Mouse (Mus musculus): ENCODE data around the gene Zfp329. TPM values are rescaled to one million over a fixed set of nuclear protein-coding genes. Genes with fewer than 3 reads are reported as not detected.

Zfp329 gene
- polyA plus RNA-seq, 2 experiments = 12.1 to 13.6 TPM

DNA sequence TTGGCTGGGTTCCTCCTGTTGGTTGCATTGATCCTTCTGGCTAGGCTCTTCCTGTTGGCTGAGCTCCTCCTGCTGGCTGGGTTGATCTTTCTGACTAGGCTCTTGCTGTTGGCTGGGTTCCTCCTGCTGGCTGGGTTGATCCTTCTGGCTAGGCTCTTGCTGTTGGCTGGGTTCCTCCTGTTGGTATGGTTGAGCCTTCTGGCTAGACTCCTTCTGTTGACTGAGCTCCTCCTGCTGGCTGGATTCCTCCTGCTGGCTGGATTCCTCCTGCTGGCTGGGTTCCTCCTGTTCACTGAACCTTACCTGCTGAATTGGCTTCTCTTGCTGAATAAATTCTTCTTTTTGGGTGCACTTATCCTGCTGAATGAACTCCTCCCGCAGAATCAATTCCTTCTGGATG lies 44.1 kb downstream of the Zfp329 start:
- H3K4me2 ChIP-seq (replicated peaks; ENCODE audit: low read depth, low read length, severe bottlenecking) = no peak overlapping the region
- no peaks in the 10 kb centered on the region for H3K9me3 ChIP-seq (ENCODE audit: control insufficient read depth, low read length)
- peaks cover 1% of the 10 kb centered on the region for H3K4me1 ChIP-seq (ENCODE audit: control insufficient read depth, insufficient read depth, low read length)
- DNase-seq (ENCODE audit: low spot score) = no peak
- no peak overlapping the region for H3K27ac ChIP-seq (replicated peaks; ENCODE audit: low read depth, low read length)
- H3K9ac ChIP-seq (ENCODE audit: low read depth, low read length, severe bottlenecking) = no peak overlapping the region
- H3K36me3 ChIP-seq (ENCODE audit: control insufficient read depth, insufficient read depth, low read length) = peaks cover 39% of the 10 kb centered on the region
- ATAC-seq (ENCODE audit: low FRiP score, low read depth) = no peak
- no peak overlapping the region for H3K4me3 ChIP-seq (replicated peaks; ENCODE audit: low read length)
- no peak for TF ChIP-seq POLR2A (IDR thresholded peaks at IDR 0.05; ENCODE audit: borderline replicate concordance, extremely low read depth, insufficient read depth, insufficient read length)
- H3K27me3 ChIP-seq (ENCODE audit: control insufficient read depth, insufficient read depth, low read length) = no peaks in the 10 kb centered on the region
- WGBS = 93% methylated on average over 1 of the region's 1 CpGs

GRCm38 (mm10) chr7:12774111-12774510 lies 44.5 kb downstream of the Zfp329 start:
- TF ChIP-seq POLR2A (IDR thresholded peaks at IDR 0.05; ENCODE audit: borderline replicate concordance, extremely low read depth, insufficient read depth, insufficient read length) = no peak
- ATAC-seq (ENCODE audit: low FRiP score, low read depth) (no peak), DNase-seq (ENCODE audit: low spot score) (no peak)
- no peak overlapping the region for H3K4me3 ChIP-seq (replicated peaks; ENCODE audit: low read length)
- 92% methylated on average over 9 of the region's 9 CpGs for WGBS
- H3K27ac ChIP-seq (replicated peaks; ENCODE audit: low read depth, low read length) = no peak overlapping the region
- H3K36me3 ChIP-seq (ENCODE audit: control insufficient read depth, insufficient read depth, low read length) = peaks cover 42% of the 10 kb centered on the region
- no peak overlapping the region for H3K9ac ChIP-seq (ENCODE audit: low read depth, low read length, severe bottlenecking)
- H3K27me3 ChIP-seq (ENCODE audit: control insufficient read depth, insufficient read depth, low read length) = no peaks in the 10 kb centered on the region
- H3K4me1 ChIP-seq (ENCODE audit: control insufficient read depth, insufficient read depth, low read length) = no peaks in the 10 kb centered on the region
- H3K4me2 ChIP-seq (replicated peaks; ENCODE audit: low read depth, low read length, severe bottlenecking) = no peak overlapping the region
- H3K9me3 ChIP-seq (ENCODE audit: control insufficient read depth, low read length) = no peaks in the 10 kb centered on the region

Other genes starting within 250 kb of the Zfp329 start
- gene Vmn2r53, start 210.1 kb downstream of the Zfp329 start, polyA plus RNA-seq (2012; rRNA removed) = not detected in 2 replicates
- gene Vmn2r53, start 210.1 kb downstream of the Zfp329 start, polyA plus RNA-seq (2014; fragmentation: Nextera tagmentation; extraction: Ambion mirVana) = 0.01 TPM in 1 of 2 replicates, not detected in the other
- gene Vmn2r54, start 178.5 kb downstream of the Zfp329 start, polyA plus RNA-seq (2012; rRNA removed) = not detected in 2 replicates
- not detected in 2 replicates for gene Vmn2r54, start 178.5 kb downstream of the Zfp329 start, polyA plus RNA-seq (2014; fragmentation: Nextera tagmentation; extraction: Ambion mirVana)
- 0.04 TPM in 1 of 2 replicates, not detected in the other for gene Vmn2r55, start 133.9 kb downstream of the Zfp329 start, polyA plus RNA-seq (2012; rRNA removed)
- not detected in 2 replicates for gene Vmn2r55, start 133.9 kb downstream of the Zfp329 start, polyA plus RNA-seq (2014; fragmentation: Nextera tagmentation; extraction: Ambion mirVana)
- gene Vmn2r56, start 83.9 kb downstream of the Zfp329 start, polyA plus RNA-seq (2012; rRNA removed) = not detected in 2 replicates
- not detected in 2 replicates for gene Vmn2r56, start 83.9 kb downstream of the Zfp329 start, polyA plus RNA-seq (2014; fragmentation: Nextera tagmentation; extraction: Ambion mirVana)
- gene Zscan18, start 15.2 kb downstream of the Zfp329 start, polyA plus RNA-seq (2012; rRNA removed) = 11.9 and 12.1 TPM in 2 replicates
- gene Zscan18, start 15.2 kb downstream of the Zfp329 start, polyA plus RNA-seq (2014; fragmentation: Nextera tagmentation; extraction: Ambion mirVana) = 11.0 and 13.0 TPM in 2 replicates
- gene Zfp110, start 15.9 kb upstream of the Zfp329 start, polyA plus RNA-seq (2012; rRNA removed) = 13.6 and 14.4 TPM in 2 replicates
- gene Zfp110, start 15.9 kb upstream of the Zfp329 start, polyA plus RNA-seq (2014; fragmentation: Nextera tagmentation; extraction: Ambion mirVana) = 32.5 and 36.0 TPM in 2 replicates
- gene Zfp128, start 62.3 kb upstream of the Zfp329 start, polyA plus RNA-seq (2012; rRNA removed) = 4.4 and 4.8 TPM in 2 replicates
- 4.8 and 5.8 TPM in 2 replicates for gene Zfp128, start 62.3 kb upstream of the Zfp329 start, polyA plus RNA-seq (2014; fragmentation: Nextera tagmentation; extraction: Ambion mirVana)
- 20.1 and 23.8 TPM in 2 replicates for gene Zscan22, start 79.0 kb upstream of the Zfp329 start, polyA plus RNA-seq (2012; rRNA removed)
- gene Zscan22, start 79.0 kb upstream of the Zfp329 start, polyA plus RNA-seq (2014; fragmentation: Nextera tagmentation; extraction: Ambion mirVana) = 15.6 and 21.5 TPM in 2 replicates
- gene Rps5, start 103.4 kb upstream of the Zfp329 start, polyA plus RNA-seq (2012; rRNA removed) = 3,045 and 3,888 TPM in 2 replicates
- gene Rps5, start 103.4 kb upstream of the Zfp329 start, polyA plus RNA-seq (2014; fragmentation: Nextera tagmentation; extraction: Ambion mirVana) = 1,462 and 1,509 TPM in 2 replicates
- gene Rnf225, start 108.6 kb upstream of the Zfp329 start, polyA plus RNA-seq (2012; rRNA removed) = 1.8 and 2.3 TPM in 2 replicates
- 0.83 and 0.86 TPM in 2 replicates for gene Rnf225, start 108.6 kb upstream of the Zfp329 start, polyA plus RNA-seq (2014; fragmentation: Nextera tagmentation; extraction: Ambion mirVana)
- gene Zfp324, start 147.0 kb upstream of the Zfp329 start, polyA plus RNA-seq (2012; rRNA removed) = 9.8 and 12.0 TPM in 2 replicates
- gene Zfp324, start 147.0 kb upstream of the Zfp329 start, polyA plus RNA-seq (2014; fragmentation: Nextera tagmentation; extraction: Ambion mirVana) = 9.5 and 11.4 TPM in 2 replicates
- 10.1 and 12.5 TPM in 2 replicates for gene Zfp446, start 159.0 kb upstream of the Zfp329 start, polyA plus RNA-seq (2012; rRNA removed)
- gene Zfp446, start 159.0 kb upstream of the Zfp329 start, polyA plus RNA-seq (2014; fragmentation: Nextera tagmentation; extraction: Ambion mirVana) = 3.5 and 5.4 TPM in 2 replicates
- gene Slc27a5, start 179.3 kb upstream of the Zfp329 start, polyA plus RNA-seq (2012; rRNA removed) = 0.23 and 0.26 TPM in 2 replicates
- gene Slc27a5, start 179.3 kb upstream of the Zfp329 start, polyA plus RNA-seq (2014; fragmentation: Nextera tagmentation; extraction: Ambion mirVana) = not detected in 2 replicates
- 610 and 816 TPM in 2 replicates for gene Trim28, start 180.3 kb upstream of the Zfp329 start, polyA plus RNA-seq (2012; rRNA removed)
- 408 and 456 TPM in 2 replicates for gene Trim28, start 180.3 kb upstream of the Zfp329 start, polyA plus RNA-seq (2014; fragmentation: Nextera tagmentation; extraction: Ambion mirVana)
- 29.3 and 46.7 TPM in 2 replicates for gene Zbtb45, start 191.2 kb upstream of the Zfp329 start, polyA plus RNA-seq (2012; rRNA removed)
- gene Zbtb45, start 191.2 kb upstream of the Zfp329 start, polyA plus RNA-seq (2014; fragmentation: Nextera tagmentation; extraction: Ambion mirVana) = 25.5 and 25.8 TPM in 2 replicates
- 97.3 and 151 TPM in 2 replicates for gene Chmp2a, start 215.9 kb upstream of the Zfp329 start, polyA plus RNA-seq (2012; rRNA removed)
- 164 TPM in 2 replicates for gene Chmp2a, start 215.9 kb upstream of the Zfp329 start, polyA plus RNA-seq (2014; fragmentation: Nextera tagmentation; extraction: Ambion mirVana)
- gene Ube2m, start 219.4 kb upstream of the Zfp329 start, polyA plus RNA-seq (2012; rRNA removed) = 294 and 308 TPM in 2 replicates
- gene Ube2m, start 219.4 kb upstream of the Zfp329 start, polyA plus RNA-seq (2014; fragmentation: Nextera tagmentation; extraction: Ambion mirVana) = 159 and 165 TPM in 2 replicates
- gene Mzf1, start 235.9 kb upstream of the Zfp329 start, polyA plus RNA-seq (2012; rRNA removed) = 5.3 and 7.1 TPM in 2 replicates
- gene Mzf1, start 235.9 kb upstream of the Zfp329 start, polyA plus RNA-seq (2014; fragmentation: Nextera tagmentation; extraction: Ambion mirVana) = 1.9 and 2.5 TPM in 2 replicates